Mouse (Mus musculus) cerebellum, adult (tissue): ENCODE data around the gene Tmed9.
A peak's percentile ranks its signal among the peaks of the same experiment; 100 is the strongest.
"Not testable (repeated sequence)": the region's sequence is repeated elsewhere in the genome, so short reads cannot be mapped to it uniquely, and the experiment has no call there.

ENCODE experiments used
- ATAC-seq: cut with Nextera tagmentation; 2 replicates; pipeline ENCODE4 v1.9.2; 2017; ENCODE audit warnings: mild to moderate bottlenecking, moderate library complexity, mixed read lengths; ENCODE audit not compliant: insufficient number of reproducible peaks, low FRiP score, low TSS enrichment

Gene Tmed9

DNA sequence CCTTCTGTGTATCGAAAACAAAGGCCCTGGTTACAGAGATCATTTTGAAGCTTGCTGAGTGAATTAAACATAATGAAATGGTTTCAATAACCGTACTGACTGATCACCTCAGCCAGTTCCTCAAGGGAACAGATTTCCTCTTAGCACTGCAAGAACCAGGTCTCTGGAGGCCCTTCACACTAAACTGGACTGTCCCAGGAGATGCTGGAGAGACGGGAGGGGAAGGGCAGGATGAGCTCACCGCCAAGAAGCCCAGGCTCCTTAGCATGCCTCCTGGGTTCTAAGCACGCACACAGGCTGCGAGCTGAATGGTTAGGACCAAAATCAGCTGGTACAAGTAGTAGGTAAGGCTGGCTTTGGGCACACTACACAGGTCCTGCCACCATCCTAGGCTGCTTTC lies 6.5 kb upstream of the Tmed9 start:
- ATAC-seq: no peak

- no peak for ATAC-seq
These were observed 5.6 kb upstream of the Tmed9 start for GRCm38 (mm10) chr13:55567949-55568348.

GRCm38 (mm10) chr13:55568524-55568923 lies 5.0 kb upstream of the Tmed9 start:
- ATAC-seq: not testable (repeated sequence)

GRCm38 (mm10) chr13:55569726-55570285 lies 3.7 kb upstream of the Tmed9 start:
- ATAC-seq: 0 out of 2 replicates have a peak, but pooled peaks have one; percentile 14

DNA sequence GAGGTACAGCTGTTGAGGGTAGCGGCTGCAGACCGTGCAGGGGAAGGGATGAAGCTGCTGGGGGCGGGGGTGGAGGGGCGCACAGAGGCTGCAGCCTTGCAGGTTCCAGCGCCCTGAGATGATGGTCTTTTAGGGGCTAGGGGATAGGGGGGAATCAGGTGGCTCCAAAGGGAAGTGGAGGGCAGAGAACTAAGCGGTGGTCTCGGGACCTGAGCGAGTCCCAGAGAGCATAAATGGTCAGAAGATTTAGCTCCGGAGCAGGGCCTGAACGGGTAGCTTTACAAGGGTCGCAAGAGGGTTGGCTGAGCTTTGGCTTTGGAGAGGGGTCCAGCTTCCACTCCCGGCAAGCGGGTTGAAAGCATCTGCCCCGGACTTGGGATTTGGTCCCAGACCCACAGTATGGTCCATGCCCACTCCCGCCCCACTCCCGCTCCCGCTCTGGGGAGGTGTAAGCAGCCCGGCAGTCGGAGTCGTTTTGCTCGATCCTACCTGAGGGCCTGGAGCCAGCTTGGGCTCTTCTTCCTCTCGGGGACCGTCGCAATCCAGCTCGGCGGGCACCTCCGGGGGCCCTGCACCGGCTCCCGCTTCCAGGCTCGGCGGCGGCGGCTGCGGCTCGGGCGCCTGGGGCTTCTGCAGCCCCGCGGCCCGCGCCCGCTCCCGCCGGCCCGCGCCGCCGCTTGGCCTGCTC lies 3.1 kb upstream of the Tmed9 start:
- peak; percentile 28; the same call in 1 of the 2 replicates for ATAC-seq

GRCm38 (mm10) chr13:55571027-55571751 lies 2.3 kb upstream of the Tmed9 start, which contains the start of gene Fam193b:
Gene Fam193b (minus strand): TSS chr13:55571120.
- peak; percentile 94 for ATAC-seq

DNA sequence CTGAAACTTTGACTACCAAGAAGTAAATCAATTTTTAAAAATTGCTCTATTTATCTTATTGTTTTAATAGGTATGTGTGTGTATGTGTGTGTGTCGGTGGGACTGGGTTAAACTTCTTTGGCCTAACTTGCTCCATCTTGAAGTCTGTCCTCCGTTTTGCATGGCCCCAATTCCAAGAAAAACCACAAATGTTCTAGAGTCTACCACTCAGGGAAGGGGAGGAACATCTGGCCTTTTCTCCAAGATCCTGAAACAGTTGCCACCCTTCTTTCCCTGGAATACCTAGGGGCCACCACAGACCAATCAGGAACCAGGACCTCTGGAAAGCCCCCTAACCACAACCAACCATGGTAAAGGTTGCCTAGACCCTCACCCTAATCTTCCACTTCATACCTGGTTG lies 1.6 kb upstream of the Tmed9 start:
- no peak for ATAC-seq

- ATAC-seq: no peak
These were observed 789 bp downstream of the Tmed9 start for GRCm38 (mm10) chr13:55574321-55574720.

DNA sequence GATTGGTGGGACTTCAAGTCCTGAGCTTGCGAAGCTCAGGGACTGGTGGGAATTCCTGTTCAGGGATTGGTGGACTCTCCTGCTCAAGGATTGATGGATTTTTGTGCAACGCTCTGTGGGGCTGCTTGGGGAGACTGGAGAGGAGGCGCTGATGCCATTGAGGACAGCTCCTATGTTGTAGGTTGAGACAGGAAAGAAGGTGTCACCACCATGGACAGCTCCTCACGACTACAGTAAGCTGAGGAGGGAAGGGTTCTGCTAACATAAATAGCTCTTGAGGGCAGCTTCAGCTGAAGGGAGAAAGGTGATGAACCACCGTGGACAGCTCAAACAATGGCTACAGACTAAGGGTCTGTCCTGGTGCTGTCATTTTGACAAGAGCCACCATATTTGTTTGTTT lies 2.4 kb downstream of the Tmed9 start:
- ATAC-seq: no peak

GRCm38 (mm10) chr13:55576872-55577271 lies 3.3 kb downstream of the Tmed9 start:
- ATAC-seq: not testable (repeated sequence)

GRCm38 (mm10) chr13:55578086-55578485 lies 4.6 kb downstream of the Tmed9 start:
- no peak for ATAC-seq

- ATAC-seq: no peak
These were observed 18.5 kb downstream of the Tmed9 start for GRCm38 (mm10) chr13:55591961-55592490.

DNA sequence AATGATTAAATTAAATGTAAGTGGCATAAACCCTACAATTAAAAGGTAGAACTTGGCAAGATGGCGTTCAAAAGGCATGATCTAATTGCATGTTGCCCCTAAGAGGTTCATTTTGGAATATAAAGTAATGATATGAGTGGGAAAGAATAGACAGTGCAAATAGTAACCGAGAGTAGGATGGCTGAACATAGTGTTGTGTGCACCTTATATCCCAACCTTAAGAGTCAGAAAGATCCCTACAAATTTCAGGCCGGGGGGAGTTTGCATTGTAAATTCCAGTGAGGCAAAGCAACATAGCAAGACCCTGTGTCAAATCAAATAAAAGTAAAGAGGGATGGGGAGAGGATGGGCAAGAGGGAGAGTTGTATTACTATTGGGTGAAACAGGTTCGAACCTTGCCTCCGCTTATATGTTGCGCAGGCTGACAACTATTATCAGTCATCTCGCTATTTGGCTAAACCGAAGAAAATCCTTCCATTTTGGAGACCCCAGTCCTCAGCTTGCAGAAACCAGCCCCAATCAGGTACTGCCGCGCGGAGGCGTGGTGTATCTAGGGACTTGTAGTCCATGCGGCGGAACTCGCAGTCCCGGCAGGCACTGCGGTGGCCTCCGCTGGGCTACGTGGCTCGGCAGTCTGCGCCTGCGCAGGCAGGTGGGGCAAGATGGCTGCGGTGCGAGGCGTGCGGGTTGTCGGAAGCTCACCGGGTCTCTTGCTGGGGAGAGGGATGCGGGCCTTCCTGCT lies 19.2 kb downstream of the Tmed9 start:
- peak; percentile 97 for ATAC-seq

DNA sequence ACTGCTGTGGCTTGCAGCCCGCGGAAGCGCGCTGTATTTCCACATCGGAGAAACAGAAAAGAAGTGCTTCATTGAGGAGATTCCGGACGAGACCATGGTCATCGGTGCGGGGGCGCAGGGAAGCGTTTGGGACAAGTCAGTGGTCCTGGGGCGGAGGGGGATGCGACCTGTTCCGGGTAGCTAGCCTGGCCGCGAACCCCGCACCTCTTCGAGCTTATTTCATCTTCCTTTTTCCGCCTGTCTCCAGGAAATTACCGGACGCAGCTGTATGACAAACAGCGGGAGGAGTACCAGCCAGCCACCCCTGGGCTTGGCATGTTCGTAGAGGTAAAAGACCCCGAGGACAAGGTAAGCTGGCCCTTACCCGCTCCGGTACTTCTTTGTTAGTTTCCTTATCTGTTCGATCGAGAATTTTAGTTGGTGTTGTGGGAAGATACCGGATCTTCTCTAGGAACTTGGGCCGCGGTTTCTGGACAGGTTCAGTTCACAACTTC lies 19.8 kb downstream of the Tmed9 start:
- peak; percentile 11; the same call in 1 of the 2 replicates for ATAC-seq

GRCm38 (mm10) chr13:55595375-55595774 lies 21.8 kb downstream of the Tmed9 start:
- no peak for ATAC-seq

GRCm38 (mm10) chr13:55596802-55597201 lies 23.3 kb downstream of the Tmed9 start:
- ATAC-seq: no peak

GRCm38 (mm10) chr13:55599566-55600540 lies 26.3 kb downstream of the Tmed9 start, which contains the start of gene B4galt7:
Gene B4galt7 (plus strand): TSS chr13:55599896.
- peak; percentile 74 for ATAC-seq

GRCm38 (mm10) chr13:55600657-55601056 lies 27.1 kb downstream of the Tmed9 start:
- no peak for ATAC-seq

DNA sequence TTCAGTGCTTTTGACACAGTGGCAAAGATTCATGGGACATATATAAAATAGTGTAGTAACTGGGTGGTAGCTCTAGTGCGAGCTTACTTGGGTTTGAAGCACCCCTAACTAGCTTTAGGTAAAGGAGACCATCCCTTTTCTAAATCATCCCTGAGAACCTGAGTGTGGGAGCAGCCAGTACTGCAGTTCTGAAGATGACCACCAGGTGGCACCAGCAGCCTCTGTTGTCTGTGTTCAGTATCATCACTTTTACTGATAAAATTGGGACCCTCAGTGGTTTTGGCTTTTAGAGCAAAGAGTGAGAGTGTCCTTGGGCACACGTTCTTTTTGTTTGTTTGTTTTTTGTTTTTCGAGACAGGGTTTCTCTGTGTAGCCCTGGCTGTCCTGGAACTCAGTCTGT lies 28.1 kb downstream of the Tmed9 start:
- ATAC-seq: no peak
